Mouse (Mus musculus) neural tube, embryonic 13.5 days (tissue): ENCODE measurements around the gene Oprm1. TPM values are rescaled to one million over a fixed set of nuclear protein-coding genes. Genes with fewer than 3 reads are reported as not detected.

Experiments
- ATAC-seq: fragments of 200-750 bp; cut with Nextera tagmentation; 2 replicates; pipeline ENCODE4 v1.8.0; 2017; ENCODE audit warnings: low read depth, mild to moderate bottlenecking, moderate TSS enrichment, moderate library complexity
- H3K27ac ChIP-seq: fragments of 300-500 bp; sonication (generic); replicated peaks from 2 replicates; pipeline ENCODE4 v1.5.1; 2015; ENCODE audit warnings: moderate library complexity, mild to moderate bottlenecking, inconsistent platforms
- H3K27me3 ChIP-seq: fragments of 300-500 bp; sonication (generic); 2 replicates; pipeline ENCODE4 v1.6.1; 2015; ENCODE audit warnings: mild to moderate bottlenecking, inconsistent platforms
- H3K36me3 ChIP-seq: fragments of 300-500 bp; sonication (generic); 2 replicates; pipeline ENCODE4 v1.6.1; 2015; ENCODE audit warnings: mild to moderate bottlenecking, inconsistent platforms
- H3K4me1 ChIP-seq: fragments of 300-500 bp; sonication (generic); replicated peaks from 2 replicates; pipeline ENCODE4 v1.6.1; 2015; ENCODE audit warnings: inconsistent platforms
- H3K4me2 ChIP-seq: fragments of 300-500 bp; sonication (generic); 2 replicates; pipeline ENCODE4 v1.6.1; 2015; ENCODE audit warnings: inconsistent platforms, mild to moderate bottlenecking, moderate library complexity
- H3K4me3 ChIP-seq: fragments of 300-500 bp; sonication (generic); 2 replicates; pipeline ENCODE4 v1.5.1; 2015; ENCODE audit warnings: mild to moderate bottlenecking, inconsistent platforms
- H3K9ac ChIP-seq: fragments of 300-500 bp; sonication (generic); 2 replicates; pipeline ENCODE4 v1.6.1; 2015; ENCODE audit warnings: moderate library complexity, mild to moderate bottlenecking, inconsistent platforms
- H3K9me3 ChIP-seq: fragments of 300-500 bp; sonication (generic); 2 replicates; pipeline ENCODE4 v1.6.1; 2016; ENCODE audit warnings: inconsistent platforms
- WGBS: fragments of 180-500 bp; shearing (Covaris S2); methylation state at CpG from one replicate; pipeline ENCODE4 v1.1.7; 2015; 5-methylcytosine and 5-hydroxymethylcytosine counted together
- polyA plus RNA-seq: library from polyadenylated mRNA; unstranded; fragments of >200 nt; fragmentation: Nextera tagmentation; extraction: Ambion mirVana; gene quantifications from 2 replicates; pipeline ENCODE4 v1.2.1, GENCODE M21; 2015

The Oprm1 gene
- 1.1 and 1.5 TPM in 2 replicates for polyA plus RNA-seq

DNA sequence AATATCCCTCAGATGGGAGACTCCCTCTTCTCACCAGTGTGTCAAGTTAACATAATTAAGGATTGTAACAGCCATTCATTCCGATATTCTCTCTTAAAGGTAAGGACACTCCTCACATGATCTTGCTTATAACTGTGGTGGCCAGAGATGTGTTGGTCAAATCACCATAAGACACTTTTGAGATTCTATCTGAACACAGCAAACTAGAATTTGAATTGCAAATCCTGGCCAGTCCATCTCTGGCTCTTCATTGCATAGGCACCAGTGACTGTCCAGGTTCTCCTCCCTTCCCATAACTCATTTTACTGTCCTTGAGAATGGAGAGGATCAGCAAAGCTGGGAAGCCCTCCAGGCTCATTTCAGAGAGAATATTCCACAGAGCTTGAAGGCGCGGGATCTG, at the start of gene Oprm1:
Oprm1 (plus strand) TSS at position 301 of the 400 bp plus-strand sequence.
- Histone ChIP-seq H3K9me3 (no peaks in the 10 kb centered on the region), H3K36me3 (no peaks in the 10 kb centered on the region), H3K27me3 (no peaks in the 10 kb centered on the region), H3K4me3 (no peak within 1 kb of the TSS), H3K4me1 (no peaks in the 10 kb centered on the region), H3K27ac (no peak within 1 kb of the TSS), H3K4me2 (no peak within 1 kb of the TSS), H3K9ac (no peak within 1 kb of the TSS)
- ATAC-seq: no peak
- WGBS: 89% methylated on average over 3 of the region's 3 CpGs

- H3K9ac ChIP-seq: no peak overlapping the region
- no peaks in the 10 kb centered on the region for H3K9me3 ChIP-seq
- no peak for ATAC-seq
- H3K36me3 ChIP-seq: no peaks in the 10 kb centered on the region
- H3K4me1 ChIP-seq: no peaks in the 10 kb centered on the region
- no peak overlapping the region for H3K4me2 ChIP-seq
- 84% methylated on average over 4 of the region's 4 CpGs for WGBS
- H3K27ac ChIP-seq: no peak overlapping the region
- H3K4me3 ChIP-seq: no peak overlapping the region
- H3K27me3 ChIP-seq: no peaks in the 10 kb centered on the region
Measured at GRCm38 (mm10) chr10:6717181-6717948, 40.9 kb upstream of the Oprm1 start.

DNA sequence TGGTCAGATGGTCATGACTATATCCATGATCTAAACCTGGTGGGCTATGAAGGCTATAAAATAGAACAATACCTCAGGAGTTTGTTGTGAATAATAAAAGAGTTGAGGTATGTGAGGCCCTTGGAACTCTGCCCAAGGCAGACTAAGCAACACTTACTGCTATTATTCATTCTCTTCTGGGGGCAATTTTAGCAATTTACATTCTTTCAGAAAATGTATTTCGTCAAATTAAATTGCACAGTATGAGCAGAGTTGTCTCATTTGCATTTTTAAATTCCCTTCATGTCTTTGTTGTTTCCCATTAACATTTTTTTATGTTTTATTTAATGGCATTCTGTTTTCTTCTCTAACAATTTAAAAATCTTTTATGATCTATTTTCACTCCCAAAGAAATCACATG, 34.5 kb upstream of the Oprm1 start:
- no peak overlapping the region for H3K4me3 ChIP-seq
- no peaks in the 10 kb centered on the region for H3K4me1 ChIP-seq

DNA sequence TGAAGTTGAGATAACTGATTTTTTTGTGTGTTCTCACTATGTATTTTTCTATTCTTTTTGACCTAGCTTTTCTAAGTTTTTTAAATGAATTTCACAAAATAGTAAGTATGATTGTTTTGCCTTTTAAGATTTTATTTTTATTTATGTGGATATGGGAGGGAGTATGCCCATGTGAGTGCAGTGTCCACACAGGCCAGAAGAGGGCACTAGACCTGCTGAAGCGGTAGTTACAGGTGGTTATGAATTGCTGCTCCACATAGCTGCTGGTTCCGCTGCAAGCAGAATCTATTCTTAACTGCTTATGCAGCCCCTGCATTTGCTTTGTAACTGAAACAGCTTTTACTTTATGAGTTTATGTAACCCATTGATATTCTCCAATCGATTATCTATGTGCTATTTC, 29.8 kb upstream of the Oprm1 start:
- Histone ChIP-seq H3K9me3 (no peaks in the 10 kb centered on the region), H3K36me3 (no peaks in the 10 kb centered on the region), H3K4me1 (no peaks in the 10 kb centered on the region), H3K9ac (no peak overlapping the region), H3K27me3 (no peaks in the 10 kb centered on the region), H3K4me2 (no peak overlapping the region), H3K4me3 (no peak overlapping the region), H3K27ac (no peak overlapping the region)
- no peak for ATAC-seq
- WGBS: 96% methylated on average over 3 of the region's 3 CpGs

More for the DNA sequence above, 34.5 kb upstream of the Oprm1 start:
- 61% methylated on average over 1 of the region's 1 CpGs for WGBS
- Histone ChIP-seq H3K27me3 (no peaks in the 10 kb centered on the region), H3K27ac (no peak overlapping the region), H3K4me2 (no peak overlapping the region), H3K36me3 (no peaks in the 10 kb centered on the region), H3K9ac (no peak overlapping the region), H3K9me3 (no peaks in the 10 kb centered on the region)
- ATAC-seq: peak; percentile 53; the same call in 1 of the 2 replicates

- WGBS: 93% methylated on average over 5 of the region's 5 CpGs
- H3K9me3 ChIP-seq: no peaks in the 10 kb centered on the region
- H3K9ac ChIP-seq: no peak overlapping the region
- H3K27ac ChIP-seq: no peak overlapping the region
- H3K4me1 ChIP-seq: no peaks in the 10 kb centered on the region
- no peak overlapping the region for H3K4me2 ChIP-seq
- H3K36me3 ChIP-seq: no peaks in the 10 kb centered on the region
- H3K4me3 ChIP-seq: no peak overlapping the region
- ATAC-seq: no peak
- H3K27me3 ChIP-seq: no peaks in the 10 kb centered on the region
Measured at GRCm38 (mm10) chr10:6753375-6753774, 4.9 kb upstream of the Oprm1 start.

GRCm38 (mm10) chr10:6761287-6761811, 3.0 kb downstream of the Oprm1 start, which contains the start of gene Gm10945:
TSS of gene Gm10945 (minus strand) at chr10:6761761.
- no peaks in the 10 kb centered on the region for H3K36me3 ChIP-seq
- H3K4me2 ChIP-seq: no peak within 1 kb of the TSS
- WGBS: 95% methylated on average over 2 of the region's 2 CpGs
- H3K27ac ChIP-seq: no peak within 1 kb of the TSS
- no peak within 1 kb of the TSS for H3K4me3 ChIP-seq
- H3K4me1 ChIP-seq: no peaks in the 10 kb centered on the region
- no peaks in the 10 kb centered on the region for H3K9me3 ChIP-seq
- H3K9ac ChIP-seq: no peak within 1 kb of the TSS
- no peaks in the 10 kb centered on the region for H3K27me3 ChIP-seq
- ATAC-seq: no peak

GRCm38 (mm10) chr10:6788517-6789237, 30.4 kb downstream of the Oprm1 start:
- H3K9ac ChIP-seq: peak overlapping the region; percentile 60
- ATAC-seq: peak; percentile 89
- peak overlapping the region; percentile 37 for H3K4me3 ChIP-seq
- 5% methylated on average over 25 of the region's 25 CpGs for WGBS
- no peak overlapping the region for H3K27ac ChIP-seq
- H3K4me1 ChIP-seq: peaks cover 4% of the 10 kb centered on the region; the same call in 1 of the 2 replicates
- H3K36me3 ChIP-seq: no peaks in the 10 kb centered on the region
- H3K4me2 ChIP-seq: peak overlapping the region; percentile 58
- H3K27me3 ChIP-seq: peaks cover 11% of the 10 kb centered on the region
- no peaks in the 10 kb centered on the region for H3K9me3 ChIP-seq

DNA sequence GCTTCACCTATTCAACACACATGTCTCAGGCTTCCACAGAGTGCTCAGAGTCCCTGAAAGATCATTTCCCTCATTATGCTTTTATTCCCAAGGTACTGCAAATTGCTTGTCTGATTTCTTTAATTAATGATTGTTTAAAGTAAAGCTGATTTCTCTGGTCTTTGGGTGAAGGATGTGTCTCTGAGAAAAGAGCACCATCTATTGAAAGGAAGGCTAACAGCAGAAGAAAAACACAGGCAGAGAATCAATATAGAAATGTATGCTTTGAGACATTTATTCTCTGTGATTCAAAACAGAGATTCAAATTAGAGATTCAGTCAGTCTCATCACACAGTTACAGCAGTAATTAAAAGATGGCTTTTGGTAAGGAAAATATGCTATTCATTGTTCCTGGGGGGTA, 31.9 kb downstream of the Oprm1 start:
- 0 out of 2 replicates have a peak overlapping the region, but pooled peaks have one; percentile 15 for H3K4me3 ChIP-seq
- H3K36me3 ChIP-seq: no peaks in the 10 kb centered on the region
- peaks cover 11% of the 10 kb centered on the region for H3K27me3 ChIP-seq
- H3K4me2 ChIP-seq: peak overlapping the region; percentile 58; the same call in 1 of the 2 replicates
- ATAC-seq: no peak
- H3K9me3 ChIP-seq: no peaks in the 10 kb centered on the region
- H3K9ac ChIP-seq: no peak overlapping the region
- peaks cover 4% of the 10 kb centered on the region; the same call in 1 of the 2 replicates for H3K4me1 ChIP-seq
- no peak overlapping the region for H3K27ac ChIP-seq

DNA sequence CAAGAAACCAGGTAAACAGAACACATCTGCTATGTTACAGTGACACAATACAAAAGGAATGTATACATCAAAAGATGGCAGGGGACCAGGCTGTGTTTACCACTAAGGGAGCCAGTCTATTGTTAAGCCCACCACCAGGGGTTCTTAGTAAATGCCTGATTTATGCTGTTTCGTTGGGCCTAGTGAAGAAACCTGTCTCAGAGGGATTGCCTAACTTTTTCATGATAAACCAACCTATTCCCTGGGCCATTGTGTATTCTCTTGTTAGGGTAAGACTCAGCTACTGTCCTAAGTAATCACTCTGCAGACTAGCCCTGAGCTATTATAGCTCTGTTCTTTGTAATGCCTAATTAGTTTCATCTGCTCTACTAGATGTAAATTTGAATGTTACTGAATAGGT, 62.3 kb downstream of the Oprm1 start:
- H3K9ac ChIP-seq: no peak overlapping the region
- H3K4me2 ChIP-seq: no peak overlapping the region
- H3K27me3 ChIP-seq: no peaks in the 10 kb centered on the region
- no peaks in the 10 kb centered on the region for H3K36me3 ChIP-seq
- 25% methylated on average over 1 of the region's 1 CpGs for WGBS
- no peaks in the 10 kb centered on the region for H3K9me3 ChIP-seq
- H3K27ac ChIP-seq: no peak overlapping the region
- H3K4me3 ChIP-seq: no peak overlapping the region
- H3K4me1 ChIP-seq: no peaks in the 10 kb centered on the region
- ATAC-seq: no peak

DNA sequence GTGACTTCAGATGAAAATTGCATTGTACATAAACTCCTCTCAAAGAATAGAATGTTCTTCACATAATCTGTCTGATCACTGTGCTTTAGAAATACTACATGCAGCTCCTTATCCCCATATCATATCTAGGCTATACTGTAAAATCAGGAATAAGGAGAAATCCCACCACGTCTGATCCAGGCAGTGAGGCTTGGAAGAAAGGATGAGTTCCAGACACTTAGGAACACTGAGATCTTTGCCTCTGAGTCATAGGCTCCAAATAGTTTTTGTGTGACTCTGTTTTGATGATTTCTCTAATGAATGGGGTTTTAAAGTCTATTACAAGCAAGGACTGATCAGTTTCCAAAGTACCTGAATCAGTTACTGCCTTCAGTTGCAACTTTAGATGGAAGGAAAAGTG, 83.9 kb downstream of the Oprm1 start:
- H3K4me1 ChIP-seq: no peaks in the 10 kb centered on the region
- no peaks in the 10 kb centered on the region for H3K27me3 ChIP-seq
- ATAC-seq: no peak
- H3K4me2 ChIP-seq: no peak overlapping the region
- H3K9me3 ChIP-seq: no peaks in the 10 kb centered on the region
- no peak overlapping the region for H3K9ac ChIP-seq
- no peak overlapping the region for H3K27ac ChIP-seq
- 90% methylated on average over 1 of the region's 1 CpGs for WGBS
- no peak overlapping the region for H3K4me3 ChIP-seq
- H3K36me3 ChIP-seq: no peaks in the 10 kb centered on the region

DNA sequence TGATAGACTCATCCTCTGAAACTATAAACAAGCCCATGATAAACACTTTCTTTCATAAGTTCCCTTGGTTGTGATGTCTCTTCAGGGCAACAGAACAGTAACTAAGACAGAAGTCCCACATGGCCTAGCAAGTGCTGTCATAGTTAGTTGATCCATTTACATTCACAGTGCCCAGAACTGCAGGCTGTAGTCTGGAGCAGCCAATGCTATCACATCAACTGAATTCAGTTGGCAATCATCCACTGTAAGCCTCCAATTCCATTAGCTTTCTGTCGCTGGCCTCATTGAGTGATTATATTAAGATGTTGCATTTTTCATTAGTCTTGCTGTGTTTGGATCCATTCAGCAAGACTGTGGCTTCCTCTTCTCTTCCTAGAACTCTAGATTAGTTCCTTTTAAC, 88.0 kb downstream of the Oprm1 start:
- no peak overlapping the region for H3K27ac ChIP-seq
- H3K36me3 ChIP-seq: no peaks in the 10 kb centered on the region
- no peaks in the 10 kb centered on the region for H3K4me1 ChIP-seq
- no peaks in the 10 kb centered on the region for H3K27me3 ChIP-seq
- no peak overlapping the region for H3K4me3 ChIP-seq
- ATAC-seq: no peak
- H3K9ac ChIP-seq: no peak overlapping the region
- no peak overlapping the region for H3K4me2 ChIP-seq
- no peaks in the 10 kb centered on the region for H3K9me3 ChIP-seq
- 86% methylated on average over 1 of the region's 1 CpGs for WGBS

DNA sequence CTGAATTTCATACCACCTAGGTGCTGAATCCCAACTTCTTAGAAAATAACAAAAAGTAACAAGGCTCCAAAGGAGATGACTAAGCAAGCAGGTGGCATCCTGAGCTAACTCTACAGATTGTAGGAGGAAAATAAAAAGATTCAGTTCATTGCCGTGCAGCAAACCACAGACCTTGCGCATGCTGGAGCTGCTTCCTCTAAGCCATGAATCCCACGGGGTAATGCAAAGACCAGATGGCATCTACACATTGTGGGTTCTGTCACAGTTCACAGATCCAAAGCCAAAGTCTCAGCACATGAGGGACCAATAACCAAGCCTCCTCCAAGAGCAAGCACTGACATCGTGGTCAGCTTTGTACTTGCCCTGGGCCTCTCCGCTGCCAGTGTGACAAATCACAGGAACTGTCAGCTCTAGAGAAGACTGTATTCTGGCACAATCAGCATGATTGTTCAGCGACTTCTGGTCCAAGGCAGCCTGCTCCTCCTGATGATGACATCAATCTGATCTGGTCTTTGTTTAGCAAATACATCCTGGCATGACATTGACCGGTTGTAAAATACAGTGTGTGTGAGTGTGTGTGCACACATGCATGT, 90.0 kb downstream of the Oprm1 start:
- 70% methylated on average over 7 of the region's 7 CpGs for WGBS
- no peak for ATAC-seq
- no peaks in the 10 kb centered on the region for H3K27me3 ChIP-seq

More for the DNA sequence above, 90.0 kb downstream of the Oprm1 start:
- Histone ChIP-seq H3K36me3 (no peaks in the 10 kb centered on the region), H3K4me2 (no peak overlapping the region), H3K9me3 (no peaks in the 10 kb centered on the region), H3K27ac (no peak overlapping the region), H3K4me1 (no peaks in the 10 kb centered on the region), H3K4me3 (no peak overlapping the region), H3K9ac (no peak overlapping the region)
